Mouse (Mus musculus): ENCODE data around the gene Ttbk1. TPM values are rescaled to one million over a fixed set of nuclear protein-coding genes. Genes with fewer than 3 reads are reported as not detected.
A peak's percentile ranks its signal among the peaks of the same experiment; 100 is the strongest.

Gene Ttbk1
- total RNA-seq, 2 experiments from 2014 or later: not detected

- no peak for ATAC-seq (replicated peaks; ENCODE audit: poor library complexity, severe bottlenecking)
Observed at GRCm38 (mm10) chr17:46483561-46484001, 3.9 kb downstream of the Ttbk1 start.

DNA sequence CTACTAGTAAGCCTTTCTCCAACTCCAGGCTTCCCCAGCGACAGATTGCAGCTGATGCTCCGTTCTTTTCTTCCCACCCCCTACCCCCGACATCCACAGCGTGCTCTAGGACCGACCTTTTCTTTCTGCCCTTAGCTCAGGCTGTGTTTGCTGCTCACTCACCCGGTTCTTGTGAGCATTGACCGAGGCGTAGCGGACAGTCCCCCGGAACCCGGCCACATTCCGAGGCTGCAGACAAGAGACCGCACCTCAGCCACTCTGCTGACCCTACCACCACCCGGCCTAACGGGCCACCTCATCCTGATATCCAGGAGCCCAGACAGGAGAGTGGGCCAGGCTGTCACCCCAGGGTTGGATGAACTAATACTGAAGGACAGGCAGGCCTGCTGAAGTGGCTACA lies 10.2 kb downstream of the Ttbk1 start:
- no peak for ATAC-seq (replicated peaks; ENCODE audit: poor library complexity, severe bottlenecking)

- ATAC-seq (replicated peaks; ENCODE audit: poor library complexity, severe bottlenecking): no peak
Observed at GRCm38 (mm10) chr17:46476601-46477000, 10.9 kb downstream of the Ttbk1 start.

DNA sequence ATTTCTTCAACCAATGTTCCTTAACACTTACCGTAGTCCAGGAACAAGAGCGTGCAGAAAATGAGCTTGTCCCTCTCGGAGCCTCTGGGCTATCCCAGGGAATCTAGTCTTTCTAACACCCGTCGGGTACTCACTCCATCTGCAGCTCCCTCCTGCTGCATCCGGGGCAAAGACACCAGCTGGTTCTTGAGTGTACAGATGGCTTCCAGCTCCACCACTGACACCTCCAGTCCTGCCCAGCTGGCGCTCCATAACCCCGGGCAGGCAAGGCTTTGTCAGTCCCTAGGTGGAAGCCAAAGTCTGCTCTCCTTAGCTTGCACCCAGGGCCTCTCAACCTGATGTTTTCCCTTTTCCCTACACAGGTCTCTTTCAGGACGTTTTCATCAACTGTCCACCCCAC lies 19.6 kb downstream of the Ttbk1 start:
- ATAC-seq (replicated peaks; ENCODE audit: poor library complexity, severe bottlenecking): no peak

- no peak for ATAC-seq (replicated peaks; ENCODE audit: poor library complexity, severe bottlenecking)
Observed at GRCm38 (mm10) chr17:46462226-46462625, 25.2 kb downstream of the Ttbk1 start.

DNA sequence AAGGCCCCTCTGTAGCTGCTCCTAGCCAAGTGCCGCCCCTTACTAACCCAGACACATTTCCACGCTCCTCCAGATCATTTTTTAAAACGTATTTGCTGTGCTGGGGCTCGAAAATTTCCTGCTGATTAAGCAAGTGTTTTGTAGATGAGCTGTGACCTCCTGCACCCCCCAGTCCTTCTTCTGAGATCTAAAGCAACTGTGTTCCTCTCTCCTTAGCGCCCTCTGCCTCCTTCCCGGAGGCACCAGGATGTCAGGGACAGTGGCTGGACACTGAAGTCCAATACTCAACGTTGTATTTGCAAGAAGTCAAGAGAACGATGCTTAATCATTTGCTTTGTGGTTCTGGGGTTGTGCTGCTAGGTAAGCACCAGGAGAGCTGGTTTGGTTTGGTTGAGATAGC lies 26.1 kb downstream of the Ttbk1 start:
- no peak for ATAC-seq (replicated peaks; ENCODE audit: poor library complexity, severe bottlenecking)

GRCm38 (mm10) chr17:46460673-46461072 lies 26.8 kb downstream of the Ttbk1 start:
- ATAC-seq (replicated peaks; ENCODE audit: poor library complexity, severe bottlenecking): peak; percentile 18; the same call in 1 of the 2 replicates

GRCm38 (mm10) chr17:46458439-46458838 lies 29.0 kb downstream of the Ttbk1 start:
- ATAC-seq (replicated peaks; ENCODE audit: poor library complexity, severe bottlenecking): no peak

DNA sequence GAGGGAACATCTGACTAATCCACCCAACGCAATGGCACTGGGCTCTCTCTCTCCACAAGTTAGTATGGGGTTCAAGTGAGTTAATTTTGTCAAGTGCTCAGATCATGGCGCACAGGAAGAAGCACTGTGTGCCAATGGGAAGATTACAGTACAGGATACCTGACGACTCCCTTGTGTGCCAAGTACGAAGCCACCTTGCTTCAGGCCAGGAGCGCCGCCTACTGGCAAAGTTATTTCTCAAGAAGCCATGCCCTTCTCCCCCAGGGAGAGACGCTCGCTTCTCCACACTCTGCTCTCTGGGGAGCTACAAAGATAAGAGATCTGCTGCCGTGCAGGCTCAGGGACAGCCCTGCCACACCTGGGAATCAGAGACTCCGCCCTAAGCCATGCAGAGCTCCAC lies 29.7 kb downstream of the Ttbk1 start:
- ATAC-seq (replicated peaks; ENCODE audit: poor library complexity, severe bottlenecking): peak; percentile 42; the same call in 1 of the 2 replicates

DNA sequence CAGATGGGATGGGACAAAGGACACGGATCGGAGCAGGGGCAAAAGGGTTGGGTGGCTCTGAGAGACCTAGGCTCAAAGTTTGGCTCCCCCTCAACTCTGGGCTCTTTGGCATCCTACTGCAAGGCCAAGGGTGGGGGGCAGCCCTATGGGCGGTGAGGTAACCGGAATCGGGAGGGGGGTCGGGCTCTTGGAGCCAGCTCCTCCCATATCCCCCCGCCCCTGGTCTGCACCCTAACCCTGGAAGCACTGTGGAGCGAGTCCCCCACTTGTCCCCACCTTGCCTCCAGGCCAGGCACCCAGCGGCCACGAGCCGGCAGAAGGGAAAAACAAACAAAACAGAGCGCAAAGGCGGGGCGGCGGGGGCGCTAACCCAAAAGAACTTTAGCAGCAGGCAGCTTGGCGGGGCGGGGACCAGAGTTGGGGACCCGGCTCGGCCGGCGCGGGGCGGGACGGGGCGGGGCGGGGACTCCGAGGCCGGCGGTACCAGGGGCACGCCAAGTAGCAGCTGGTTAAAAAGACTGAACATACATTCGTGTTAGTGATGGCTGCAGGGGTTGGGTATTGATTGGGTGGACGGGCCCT lies 32.3 kb downstream of the Ttbk1 start:
- peak; percentile 20; the same call in 1 of the 2 replicates for ATAC-seq (replicated peaks; ENCODE audit: poor library complexity, severe bottlenecking)

DNA sequence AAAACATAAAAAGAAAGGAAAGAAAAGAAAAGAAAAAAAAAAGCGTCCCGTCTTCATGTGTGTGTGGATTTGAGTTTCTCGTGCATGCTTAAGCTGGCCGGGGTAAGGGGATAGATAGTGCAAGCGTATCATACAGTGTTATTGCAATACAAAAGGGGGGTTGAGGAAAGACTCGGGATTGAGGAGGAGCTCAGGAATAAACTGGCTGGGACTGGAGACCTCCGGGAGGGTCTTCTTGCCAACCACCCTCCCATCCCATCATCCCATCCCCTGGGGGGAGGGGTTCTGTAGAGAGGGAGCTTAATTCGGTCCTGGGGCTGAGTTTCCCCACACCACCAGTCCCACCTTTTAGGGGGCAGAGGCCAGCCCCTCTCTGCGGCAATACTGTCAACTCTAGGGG lies 32.9 kb downstream of the Ttbk1 start:
- no peak for ATAC-seq (replicated peaks; ENCODE audit: poor library complexity, severe bottlenecking)

DNA sequence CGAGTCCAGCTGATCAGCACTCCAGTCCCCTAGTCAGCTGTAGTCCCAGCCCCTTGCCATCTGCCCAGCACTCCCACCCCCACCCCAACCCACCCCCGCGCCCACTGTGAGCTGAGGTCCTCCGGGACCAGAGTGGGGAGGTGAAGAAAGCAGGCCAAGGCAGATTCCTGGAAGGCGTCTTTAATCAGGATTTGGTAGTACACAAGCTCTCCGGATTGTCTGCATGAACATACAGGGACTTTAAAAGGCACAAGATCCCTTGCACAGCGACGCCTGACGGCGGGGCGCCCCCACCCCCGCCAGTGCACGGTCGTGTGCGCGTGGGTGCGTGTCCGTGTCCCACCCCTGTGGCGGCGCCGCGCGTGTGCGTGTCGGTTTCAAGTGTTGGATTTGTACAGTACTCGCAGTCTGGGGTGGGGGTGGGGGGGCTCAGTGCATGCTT lies 33.5 kb downstream of the Ttbk1 start:
- no peak for ATAC-seq (replicated peaks; ENCODE audit: poor library complexity, severe bottlenecking)

DNA sequence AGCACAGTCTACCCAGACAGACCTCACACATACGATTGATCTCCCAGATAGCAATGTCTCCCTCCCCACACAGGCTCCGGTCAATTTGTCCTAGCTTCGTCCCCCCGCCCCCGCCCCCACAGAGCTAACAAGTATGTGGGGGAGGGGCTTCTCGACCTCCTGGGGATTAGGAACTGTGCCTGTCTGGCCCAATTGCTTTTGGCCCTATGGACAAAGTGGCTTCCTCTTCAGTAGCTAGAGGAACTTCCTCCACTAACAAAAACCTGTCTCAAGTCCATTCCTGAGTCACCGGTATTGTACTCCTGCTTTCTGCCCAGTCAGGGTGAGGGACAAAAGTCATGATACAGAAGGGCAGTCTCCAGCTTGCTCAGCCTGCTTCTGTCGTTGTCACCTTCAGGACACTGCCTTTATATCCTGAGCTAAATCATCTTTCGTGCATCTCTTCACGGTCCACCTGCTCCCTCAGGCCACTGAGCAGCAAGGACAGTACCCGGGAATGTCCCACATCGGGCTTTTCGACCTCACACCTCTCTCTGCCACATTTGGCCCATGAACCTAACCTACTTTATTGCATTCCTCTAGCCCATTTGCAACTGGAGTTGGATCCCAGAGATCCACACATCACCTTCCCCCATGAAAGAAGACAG lies 34.0 kb downstream of the Ttbk1 start:
- peak; percentile 8; the same call in 1 of the 2 replicates for ATAC-seq (replicated peaks; ENCODE audit: poor library complexity, severe bottlenecking)

GRCm38 (mm10) chr17:46452683-46453082 lies 34.8 kb downstream of the Ttbk1 start:
- no peak for ATAC-seq (replicated peaks; ENCODE audit: poor library complexity, severe bottlenecking)

DNA sequence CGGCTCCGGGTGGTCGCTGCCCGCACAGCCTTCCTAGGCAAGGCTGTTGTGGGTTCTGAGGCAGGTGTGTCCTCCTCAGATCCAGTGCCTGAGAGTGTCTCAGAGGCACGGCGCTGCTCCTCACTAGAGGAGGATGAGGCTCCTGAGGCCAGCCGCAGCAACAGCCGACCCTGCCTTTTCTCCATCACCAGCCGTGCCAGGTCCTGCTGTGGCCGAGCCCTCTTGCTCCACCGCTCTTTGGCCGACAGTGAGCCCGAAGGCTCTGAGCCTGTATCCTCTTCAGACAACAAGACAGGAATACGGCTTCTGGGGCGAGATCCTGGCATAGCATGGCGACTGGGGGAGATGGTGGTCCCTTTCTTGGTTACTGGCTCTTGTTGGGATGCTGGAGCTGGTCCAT lies 41.2 kb downstream of the Ttbk1 start:
- ATAC-seq (replicated peaks; ENCODE audit: poor library complexity, severe bottlenecking): no peak

DNA sequence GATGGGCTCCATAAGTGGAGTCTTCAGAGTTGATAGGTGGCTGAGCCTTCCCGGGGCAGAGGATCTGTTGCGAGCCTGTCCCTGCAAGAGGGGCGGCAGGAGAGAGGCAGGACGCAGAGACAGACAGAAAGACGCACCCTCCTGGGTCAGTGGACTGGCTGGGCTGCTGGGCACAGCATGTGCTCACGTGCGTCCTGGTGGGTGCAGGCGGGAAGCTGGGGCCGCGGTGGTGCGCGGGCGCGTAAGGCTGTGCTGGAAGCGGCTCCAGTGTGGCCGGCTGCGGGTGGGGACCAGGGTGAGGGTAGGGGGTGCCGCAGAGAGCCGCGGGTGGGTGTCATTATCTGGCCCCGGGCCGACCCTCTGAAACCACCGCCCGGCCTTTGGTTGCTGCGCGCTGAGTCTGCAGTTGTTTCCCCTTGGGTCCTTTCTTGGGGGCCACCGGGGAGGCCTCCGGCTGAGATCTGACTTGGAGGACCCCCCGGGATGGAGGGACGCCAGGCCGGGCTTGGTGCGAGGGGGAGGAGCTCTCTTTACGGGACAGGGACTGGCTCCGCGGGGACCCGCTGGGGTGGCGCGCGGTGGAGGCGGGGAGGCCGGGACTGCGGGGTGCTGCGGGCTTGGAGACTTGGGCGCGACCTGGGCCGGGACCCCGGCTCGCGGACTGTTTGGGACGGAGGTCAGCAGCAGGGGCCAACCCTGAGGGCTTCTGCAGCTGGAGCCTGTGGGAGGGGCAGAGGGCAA lies 42.5 kb downstream of the Ttbk1 start:
- ATAC-seq (replicated peaks; ENCODE audit: poor library complexity, severe bottlenecking): no peak

DNA sequence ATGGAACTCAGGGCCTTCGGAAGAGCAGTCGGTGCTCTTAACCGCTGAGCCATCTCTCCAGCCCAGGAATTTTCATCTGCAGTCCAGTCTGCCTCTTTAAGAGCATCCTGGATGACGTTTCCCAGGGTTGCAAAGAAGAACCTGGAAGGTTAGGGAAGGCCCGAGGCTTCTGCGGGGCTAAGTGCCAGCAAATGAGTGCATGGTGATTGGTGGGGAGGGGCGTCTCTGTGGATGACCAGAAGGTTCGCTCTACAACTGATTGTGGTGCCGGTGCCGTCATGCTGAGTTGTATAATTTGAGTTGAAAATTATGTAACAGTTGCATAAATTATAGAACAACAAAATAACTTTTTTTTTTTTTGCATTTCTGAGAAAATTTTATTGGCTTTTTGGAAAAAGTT lies 48.3 kb downstream of the Ttbk1 start:
- ATAC-seq (replicated peaks; ENCODE audit: poor library complexity, severe bottlenecking): no peak

- no peak for ATAC-seq (replicated peaks; ENCODE audit: poor library complexity, severe bottlenecking)
Observed at GRCm38 (mm10) chr17:46438298-46438873, 49.1 kb downstream of the Ttbk1 start, which contains the start of gene Slc22a7. TSS of gene Slc22a7 (minus strand) at chr17:46438457.

DNA sequence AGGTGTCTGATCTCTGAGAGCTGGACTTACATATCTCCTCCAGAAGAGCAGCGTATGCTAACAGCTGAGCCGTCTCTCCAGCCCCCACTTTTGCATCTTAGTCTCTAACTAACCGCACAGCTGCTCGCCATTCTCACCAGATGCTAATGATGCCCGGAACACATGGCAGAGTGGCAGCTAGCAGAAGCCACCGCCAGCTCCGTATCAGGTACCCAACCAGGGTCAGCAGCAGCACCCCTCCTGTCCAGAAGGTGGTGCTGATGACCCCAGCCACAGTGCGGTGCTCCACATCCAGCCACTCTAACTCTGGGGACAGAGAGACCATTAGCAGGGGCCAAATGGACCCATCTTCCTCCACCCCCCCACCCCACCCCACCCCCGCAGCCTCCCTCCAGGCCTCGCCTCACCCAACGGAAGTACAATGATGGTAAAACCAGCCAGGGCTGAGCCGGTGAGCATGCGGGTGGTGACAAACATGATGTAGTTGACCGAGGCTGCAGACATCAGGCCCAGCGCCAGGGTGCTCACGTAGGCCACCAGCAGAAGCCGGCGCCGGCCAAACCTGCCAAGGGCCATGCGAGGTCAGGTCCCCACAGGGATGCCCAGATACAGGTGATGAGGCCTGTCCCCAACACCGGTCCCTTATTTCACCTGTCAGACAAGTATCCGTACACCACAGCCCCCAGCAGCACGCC lies 50.7 kb downstream of the Ttbk1 start:
- ATAC-seq (replicated peaks; ENCODE audit: poor library complexity, severe bottlenecking): peak; percentile 45; the same call in 1 of the 2 replicates

DNA sequence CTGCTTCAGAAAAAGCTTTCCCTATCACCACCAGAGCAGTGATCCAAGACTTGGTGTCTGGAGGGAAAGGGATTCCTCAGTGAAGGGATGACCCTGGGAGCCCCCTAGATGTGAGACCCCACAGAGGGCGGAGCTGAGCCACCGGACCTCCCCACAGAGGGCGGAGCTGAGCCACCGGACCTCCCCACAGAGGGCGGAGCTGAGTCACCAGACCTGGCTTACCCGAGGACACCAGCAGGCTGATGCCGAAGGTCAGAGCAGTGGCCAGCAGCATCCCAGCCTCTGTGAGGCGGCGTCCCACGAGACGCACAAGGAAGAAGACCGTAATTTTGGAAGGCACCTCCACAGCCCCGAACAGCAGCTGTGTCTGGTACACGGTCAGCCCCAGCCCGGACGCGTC lies 53.8 kb downstream of the Ttbk1 start:
- peak; percentile 60; the same call in 1 of the 2 replicates for ATAC-seq (replicated peaks; ENCODE audit: poor library complexity, severe bottlenecking)

Data from granulocyte monocyte progenitor cell, adult 5-6 weeks (primary cell).